Mouse (Mus musculus): ENCODE data around the gene Ctsj. TPM values are rescaled to one million over a fixed set of nuclear protein-coding genes. Genes with fewer than 3 reads are reported as not detected.
"Not testable (repeated sequence)": the region's sequence is repeated elsewhere in the genome, so short reads cannot be mapped to it uniquely, and the experiment has no call there.

Ctsj gene
- polyA plus RNA-seq, 1 experiment from 2014 or later: not detected

GRCm38 (mm10) chr13:60963985-60964384 is 41.8 kb downstream of the Ctsj start:
- H3K4me1 ChIP-seq (ENCODE audit: control insufficient read depth, insufficient read depth, low read length); H3K4me2 ChIP-seq (ENCODE audit: low read depth, low read length); H3K9ac ChIP-seq (replicated peaks; ENCODE audit: low read length); H3K27me3 ChIP-seq (ENCODE audit: control insufficient read depth, insufficient read depth, low read length); H3K27ac ChIP-seq (replicated peaks; ENCODE audit: low read depth, low read length); H3K9me3 ChIP-seq (replicated peaks; ENCODE audit: control insufficient read depth, low read length); H3K36me3 ChIP-seq (replicated peaks; ENCODE audit: control insufficient read depth, insufficient read depth, low read depth, low read length); DNase-seq (ENCODE audit: low spot score); H3K4me3 ChIP-seq (ENCODE audit: low read depth, low read length); ATAC-seq (replicated peaks; ENCODE audit: insufficient number of reproducible peaks, low FRiP score, low TSS enrichment, low read depth): not testable (repeated sequence)
- 26% methylated on average over 5 of the region's 5 CpGs for whole genome bisulfite sequencing

- Histone ChIP-seq H3K9me3 (replicated peaks; ENCODE audit: control insufficient read depth, low read length) (no peaks in the 10 kb centered on the region), H3K27ac (replicated peaks; ENCODE audit: low read depth, low read length) (no peak overlapping the region), H3K4me3 (ENCODE audit: low read depth, low read length) (no peak overlapping the region), H3K4me1 (ENCODE audit: control insufficient read depth, insufficient read depth, low read length) (no peaks in the 10 kb centered on the region), H3K36me3 (replicated peaks; ENCODE audit: control insufficient read depth, insufficient read depth, low read depth, low read length) (no peaks in the 10 kb centered on the region), H3K4me2 (ENCODE audit: low read depth, low read length) (no peak overlapping the region), H3K27me3 (ENCODE audit: control insufficient read depth, insufficient read depth, low read length) (no peaks in the 10 kb centered on the region), H3K9ac (replicated peaks; ENCODE audit: low read length) (no peak overlapping the region)
- DNase-seq (ENCODE audit: low spot score) (no peak), ATAC-seq (replicated peaks; ENCODE audit: insufficient number of reproducible peaks, low FRiP score, low TSS enrichment, low read depth) (no peak)
- WGBS: 63% methylated on average over 5 of the region's 5 CpGs
Measured at GRCm38 (mm10) chr13:60961706-60962105, 44.1 kb downstream of the Ctsj start.

Other genes starting within 250 kb of the Ctsj start
- gene BC051665, start 219.6 kb downstream of the Ctsj start, polyA plus RNA-seq (2014; fragmentation: Nextera tagmentation; extraction: Ambion mirVana): not detected in 2 replicates
- not detected in 2 replicates for gene Ctsll3, start 203.1 kb downstream of the Ctsj start, polyA plus RNA-seq (2014; fragmentation: Nextera tagmentation; extraction: Ambion mirVana)
- gene 4930486L24Rik, start 141.5 kb downstream of the Ctsj start, polyA plus RNA-seq (2014; fragmentation: Nextera tagmentation; extraction: Ambion mirVana): not detected in 2 replicates
- 0.17 and 0.26 TPM in 2 replicates for gene Gm49392, start 109.1 kb downstream of the Ctsj start, polyA plus RNA-seq (2014; fragmentation: Nextera tagmentation; extraction: Ambion mirVana)
- 2.1 and 2.3 TPM in 2 replicates for gene Ctla2b, start 108.5 kb downstream of the Ctsj start, polyA plus RNA-seq (2014; fragmentation: Nextera tagmentation; extraction: Ambion mirVana)
- not detected in 2 replicates for gene Tpbpb, start 101.1 kb downstream of the Ctsj start, polyA plus RNA-seq (2014; fragmentation: Nextera tagmentation; extraction: Ambion mirVana)
- gene Gm49393, start 70.4 kb downstream of the Ctsj start, polyA plus RNA-seq (2014; fragmentation: Nextera tagmentation; extraction: Ambion mirVana): not detected in 2 replicates
- 1.2 and 2.1 TPM in 2 replicates for gene Gm49391, start 69.4 kb downstream of the Ctsj start, polyA plus RNA-seq (2014; fragmentation: Nextera tagmentation; extraction: Ambion mirVana)
- 14.1 and 15.5 TPM in 2 replicates for gene Ctla2a, start 69.3 kb downstream of the Ctsj start, polyA plus RNA-seq (2014; fragmentation: Nextera tagmentation; extraction: Ambion mirVana)
- gene Tpbpa, start 64.0 kb downstream of the Ctsj start, polyA plus RNA-seq (2014; fragmentation: Nextera tagmentation; extraction: Ambion mirVana): not detected in 2 replicates
- gene Ctsq, start 34.7 kb upstream of the Ctsj start, polyA plus RNA-seq (2014; fragmentation: Nextera tagmentation; extraction: Ambion mirVana): not detected in 2 replicates
- not detected in 2 replicates for gene Ctsr, start 158.3 kb upstream of the Ctsj start, polyA plus RNA-seq (2014; fragmentation: Nextera tagmentation; extraction: Ambion mirVana)
- gene Cts6, start 197.5 kb upstream of the Ctsj start, polyA plus RNA-seq (2014; fragmentation: Nextera tagmentation; extraction: Ambion mirVana): not detected in 2 replicates
- not detected in 2 replicates for gene Cts8, start 249.4 kb upstream of the Ctsj start, polyA plus RNA-seq (2014; fragmentation: Nextera tagmentation; extraction: Ambion mirVana)

Measured in embryonic facial prominence, embryonic 11.5 days (tissue).